Mouse (Mus musculus) embryo, embryonic 10 days (tissue): ENCODE measurements around the gene Acap3.

ENCODE experiments used
- DNase-seq: peaks from one replicate; pipeline ENCODE4 v3.0.0-alpha.2; 2015; ENCODE audit warnings: low spot score

Gene Acap3

GRCm38 (mm10) chr4:155943049-155943452 lies 51.4 kb downstream of the Acap3 start:
- peak; percentile 38 for DNase-seq

- peak; percentile 96 for DNase-seq
Observed at GRCm38 (mm10) chr4:155943534-155944249, 52.1 kb downstream of the Acap3 start, which contains the start of gene Ube2j2. TSS of gene Ube2j2 (plus strand) at chr4:155943831.

- no peak for DNase-seq
Observed at GRCm38 (mm10) chr4:155944271-155944670, 52.6 kb downstream of the Acap3 start.

GRCm38 (mm10) chr4:155947094-155947493 lies 55.5 kb downstream of the Acap3 start:
- no peak for DNase-seq

GRCm38 (mm10) chr4:155955491-155955890 lies 63.9 kb downstream of the Acap3 start:
- DNase-seq: no peak
